Mouse (Mus musculus) lung, embryonic 15.5 days (tissue): Measurements from ENCODE around the gene Xkrx. TPM values are rescaled to one million over a fixed set of nuclear protein-coding genes. Genes with fewer than 3 reads are reported as not detected.
"Not testable (repeated sequence)": the region's sequence is repeated elsewhere in the genome, so short reads cannot be mapped to it uniquely, and the experiment has no call there.

Source experiments
- ATAC-seq: fragments of 200-750 bp; cut with Nextera tagmentation; 2 replicates; pipeline ENCODE4 v1.8.0; 2017; ENCODE audit warnings: moderate number of reproducible peaks, borderline replicate concordance; ENCODE audit not compliant: low FRiP score, low TSS enrichment; ENCODE audit errors: extremely low read depth
- H3K27ac ChIP-seq: fragments of 300-500 bp; sonication (generic); 2 replicates; pipeline ENCODE4 v1.5.1; 2015; ENCODE audit warnings: moderate library complexity, mild to moderate bottlenecking, inconsistent platforms
- H3K27me3 ChIP-seq: fragments of 300-500 bp; sonication (generic); 2 replicates; pipeline ENCODE4 v1.6.1; 2015; ENCODE audit warnings: inconsistent platforms
- H3K36me3 ChIP-seq: fragments of 300-500 bp; sonication (generic); 2 replicates; pipeline ENCODE4 v1.6.1; 2015; ENCODE audit warnings: inconsistent platforms
- H3K4me1 ChIP-seq: fragments of 300-500 bp; sonication (generic); 2 replicates; pipeline ENCODE4 v1.6.1; 2015; ENCODE audit warnings: inconsistent platforms
- H3K4me2 ChIP-seq: fragments of 300-500 bp; sonication (generic); 2 replicates; pipeline ENCODE4 v1.6.1; 2015; ENCODE audit warnings: inconsistent platforms, mild to moderate bottlenecking, moderate library complexity
- H3K4me3 ChIP-seq: fragments of 300-500 bp; sonication (generic); 2 replicates; pipeline ENCODE4 v1.5.1; 2015; ENCODE audit warnings: mild to moderate bottlenecking, inconsistent platforms
- H3K9ac ChIP-seq: fragments of 300-500 bp; sonication (generic); 2 replicates; pipeline ENCODE4 v1.6.1; 2015; ENCODE audit warnings: inconsistent platforms
- H3K9me3 ChIP-seq: fragments of 300-500 bp; sonication (generic); 2 replicates; pipeline ENCODE4 v1.6.1; 2016; ENCODE audit warnings: inconsistent platforms
- WGBS: fragments of 180-500 bp; shearing (Covaris S2); methylation state at CpG from one replicate; pipeline ENCODE4 v1.1.7; 2015; 5-methylcytosine and 5-hydroxymethylcytosine counted together
- polyA plus RNA-seq: library from polyadenylated mRNA; unstranded; fragments of >200 nt; fragmentation: Nextera tagmentation; extraction: Ambion mirVana; gene quantifications from 2 replicates; pipeline ENCODE4 v1.2.1, GENCODE M21; 2015

Xkrx gene
- 0.22 and 0.36 TPM in 2 replicates for polyA plus RNA-seq

- Histone ChIP-seq H3K4me2 (peak within 1 kb of the TSS; percentile 53), H3K27me3 (no peaks in the 10 kb centered on the region), H3K9me3 (no peaks in the 10 kb centered on the region), H3K9ac (no peak within 1 kb of the TSS), H3K27ac (no peak within 1 kb of the TSS), H3K4me1 (peaks cover 9% of the 10 kb centered on the region; the same call in 1 of the 2 replicates), H3K4me3 (peak within 1 kb of the TSS; percentile 24), H3K36me3 (no peaks in the 10 kb centered on the region)
- WGBS: 28% methylated on average over 16 of the region's 16 CpGs
- ATAC-seq: peak; percentile 87
Observed at GRCm38 (mm10) chrX:134162043-134162720, at the start of gene Xkrx. Xkrx (minus strand) TSS chrX:134162076.

GRCm38 (mm10) chrX:134211151-134211642 lies 49.3 kb upstream of the Xkrx start:
- no peak for ATAC-seq
- Histone ChIP-seq H3K9ac (no peak overlapping the region), H3K4me2 (no peak overlapping the region), H3K36me3 (no peaks in the 10 kb centered on the region), H3K27ac (no peak overlapping the region), H3K27me3 (no peaks in the 10 kb centered on the region), H3K9me3 (no peaks in the 10 kb centered on the region), H3K4me1 (no peaks in the 10 kb centered on the region), H3K4me3 (no peak overlapping the region)
- WGBS: 92% methylated on average over 7 of the region's 7 CpGs

GRCm38 (mm10) chrX:134208491-134208890 lies 46.6 kb upstream of the Xkrx start:
- Histone ChIP-seq H3K4me3 (no peak overlapping the region), H3K27me3 (no peaks in the 10 kb centered on the region), H3K36me3 (no peaks in the 10 kb centered on the region), H3K9ac (no peak overlapping the region), H3K4me1 (no peaks in the 10 kb centered on the region), H3K27ac (no peak overlapping the region), H3K4me2 (no peak overlapping the region), H3K9me3 (no peaks in the 10 kb centered on the region)
- no peak for ATAC-seq
- WGBS: 57% methylated on average over 2 of the region's 2 CpGs

- H3K4me1 ChIP-seq, H3K27me3 ChIP-seq, H3K36me3 ChIP-seq, H3K4me3 ChIP-seq, H3K4me2 ChIP-seq, ATAC-seq, H3K9me3 ChIP-seq, H3K27ac ChIP-seq, H3K9ac ChIP-seq: not testable (repeated sequence)
- WGBS: 88% methylated on average over 9 of the region's 9 CpGs
Observed at GRCm38 (mm10) chrX:134187201-134187600, 25.3 kb upstream of the Xkrx start, which contains the start of gene Arl13a. Arl13a (plus strand) TSS chrX:134187501.

GRCm38 (mm10) chrX:134174699-134175098 lies 12.8 kb upstream of the Xkrx start:
- Histone ChIP-seq H3K9me3 (no peaks in the 10 kb centered on the region), H3K36me3 (no peaks in the 10 kb centered on the region), H3K4me3 (no peak overlapping the region), H3K27ac (no peak overlapping the region), H3K9ac (no peak overlapping the region), H3K4me2 (no peak overlapping the region), H3K4me1 (no peaks in the 10 kb centered on the region), H3K27me3 (no peaks in the 10 kb centered on the region)
- 79% methylated on average over 1 of the region's 1 CpGs for WGBS
- no peak for ATAC-seq

- Histone ChIP-seq H3K9ac (no peak overlapping the region), H3K36me3 (no peaks in the 10 kb centered on the region), H3K9me3 (no peaks in the 10 kb centered on the region), H3K4me3 (no peak overlapping the region), H3K4me1 (no peaks in the 10 kb centered on the region), H3K27me3 (no peaks in the 10 kb centered on the region), H3K4me2 (no peak overlapping the region), H3K27ac (no peak overlapping the region)
- ATAC-seq: no peak
- WGBS: 97% methylated on average over 1 of the region's 1 CpGs
Observed at GRCm38 (mm10) chrX:134170584-134170983, 8.7 kb upstream of the Xkrx start.

GRCm38 (mm10) chrX:134163484-134163883 lies 1.6 kb upstream of the Xkrx start:
- 53% methylated on average over 4 of the region's 4 CpGs for WGBS
- no peak overlapping the region for H3K27ac ChIP-seq
- H3K4me2 ChIP-seq: peak overlapping the region; percentile 53
- H3K4me1 ChIP-seq: peaks cover 9% of the 10 kb centered on the region; the same call in 1 of the 2 replicates
- H3K9me3 ChIP-seq: no peaks in the 10 kb centered on the region
- no peaks in the 10 kb centered on the region for H3K27me3 ChIP-seq
- H3K4me3 ChIP-seq: no peak overlapping the region
- H3K9ac ChIP-seq: no peak overlapping the region
- H3K36me3 ChIP-seq: no peaks in the 10 kb centered on the region
- no peak for ATAC-seq

- peaks cover 9% of the 10 kb centered on the region; the same call in 1 of the 2 replicates for H3K4me1 ChIP-seq
- H3K4me2 ChIP-seq: peak overlapping the region; percentile 53
- no peaks in the 10 kb centered on the region for H3K36me3 ChIP-seq
- ATAC-seq: 0 out of 2 replicates have a peak, but pooled peaks have one; percentile 17
- no peaks in the 10 kb centered on the region for H3K27me3 ChIP-seq
- H3K4me3 ChIP-seq: peak overlapping the region; percentile 24
- H3K27ac ChIP-seq: no peak overlapping the region
- 19% methylated on average over 11 of the region's 11 CpGs for WGBS
- no peak overlapping the region for H3K9ac ChIP-seq
- H3K9me3 ChIP-seq: no peaks in the 10 kb centered on the region
Observed at GRCm38 (mm10) chrX:134162826-134163225, 950 bp upstream of the Xkrx start.

GRCm38 (mm10) chrX:134160442-134160841 lies 1.4 kb downstream of the Xkrx start:
- H3K27ac ChIP-seq: no peak overlapping the region
- no peak for ATAC-seq
- no peaks in the 10 kb centered on the region for H3K27me3 ChIP-seq
- H3K4me2 ChIP-seq: no peak overlapping the region
- H3K4me1 ChIP-seq: peaks cover 9% of the 10 kb centered on the region; the same call in 1 of the 2 replicates
- no peak overlapping the region for H3K9ac ChIP-seq
- no peaks in the 10 kb centered on the region for H3K9me3 ChIP-seq
- 73% methylated on average over 2 of the region's 2 CpGs for WGBS
- no peak overlapping the region for H3K4me3 ChIP-seq
- no peaks in the 10 kb centered on the region for H3K36me3 ChIP-seq

GRCm38 (mm10) chrX:134158151-134158550 lies 3.7 kb downstream of the Xkrx start:
- Histone ChIP-seq H3K27ac (no peak overlapping the region), H3K27me3 (no peaks in the 10 kb centered on the region), H3K9ac (no peak overlapping the region), H3K36me3 (no peaks in the 10 kb centered on the region), H3K4me3 (no peak overlapping the region), H3K4me1 (peaks cover 9% of the 10 kb centered on the region; the same call in 1 of the 2 replicates), H3K9me3 (no peaks in the 10 kb centered on the region), H3K4me2 (no peak overlapping the region)
- WGBS: 46% methylated on average over 7 of the region's 7 CpGs
- no peak for ATAC-seq

GRCm38 (mm10) chrX:134141986-134142385 lies 19.9 kb downstream of the Xkrx start:
- Histone ChIP-seq H3K27me3 (no peaks in the 10 kb centered on the region), H3K36me3 (no peaks in the 10 kb centered on the region), H3K4me2 (no peak overlapping the region), H3K9ac (no peak overlapping the region), H3K4me3 (no peak overlapping the region), H3K4me1 (no peaks in the 10 kb centered on the region), H3K27ac (no peak overlapping the region), H3K9me3 (no peaks in the 10 kb centered on the region)
- ATAC-seq: no peak
- 69% methylated on average over 4 of the region's 4 CpGs for WGBS

GRCm38 (mm10) chrX:134141551-134141950 lies 20.3 kb downstream of the Xkrx start:
- 64% methylated on average over 1 of the region's 1 CpGs for WGBS
- Histone ChIP-seq H3K27ac (no peak overlapping the region), H3K9ac (no peak overlapping the region), H3K27me3 (no peaks in the 10 kb centered on the region), H3K9me3 (no peaks in the 10 kb centered on the region), H3K4me3 (no peak overlapping the region), H3K4me2 (no peak overlapping the region), H3K4me1 (no peaks in the 10 kb centered on the region), H3K36me3 (no peaks in the 10 kb centered on the region)
- no peak for ATAC-seq
